Mouse (Mus musculus) spleen, embryonic (tissue): ENCODE data around the gene Jmjd1c.

Experiments used
- CTCF ChIA-PET: fragments of 350-600 bp; sonication (Branson Sonifier 250); formaldehyde crosslinking; loops from one replicate; lab custom pipeline; 2022; lab: Charles Lee

Jmjd1c gene

GRCm38 (mm10) chr10:67290622-67291021, 194.7 kb downstream of the Jmjd1c start:
- CTCF ChIA-PET = no interaction called here

- CTCF ChIA-PET = no interaction called here
These were observed 195.2 kb downstream of the Jmjd1c start for GRCm38 (mm10) chr10:67291087-67291486.

- CTCF ChIA-PET = no interaction called here
These were observed 199.4 kb downstream of the Jmjd1c start for GRCm38 (mm10) chr10:67295331-67295730.

- CTCF ChIA-PET = no interaction called here
These were observed 200.1 kb downstream of the Jmjd1c start for GRCm38 (mm10) chr10:67295938-67296466.

GRCm38 (mm10) chr10:67296482-67297152, 200.7 kb downstream of the Jmjd1c start:
- CTCF ChIA-PET = interaction anchor here (0.6 to 0.7 kb wide), 3 partner anchors 11 to 433 kb away, joined by 3 to 6 read pairs (median 3); no protein-coding TSS in a partner anchor

GRCm38 (mm10) chr10:67297175-67297855, 201.4 kb downstream of the Jmjd1c start:
- CTCF ChIA-PET = interaction anchor here (0.7 kb wide), 2 partner anchors 11 to 433 kb away, joined by 3 to 6 read pairs; no protein-coding TSS in a partner anchor

- CTCF ChIA-PET = interaction anchor here (0.9 kb wide), 1 partner anchor 20 kb away, joined by 3 read pairs; no protein-coding TSS in a partner anchor
These were observed 202.9 kb downstream of the Jmjd1c start for GRCm38 (mm10) chr10:67298856-67299255.

GRCm38 (mm10) chr10:67299285-67299684, 203.4 kb downstream of the Jmjd1c start:
- CTCF ChIA-PET = no interaction called here

GRCm38 (mm10) chr10:67301046-67301445, 205.1 kb downstream of the Jmjd1c start:
- CTCF ChIA-PET = interaction anchor here (0.6 kb wide), 1 partner anchor 1519 kb away, joined by 3 read pairs; no protein-coding TSS in a partner anchor

GRCm38 (mm10) chr10:67302340-67302739, 206.4 kb downstream of the Jmjd1c start:
- CTCF ChIA-PET = no interaction called here
